Mouse (Mus musculus): ENCODE results near the gene Gmeb2. TPM values are rescaled to one million over a fixed set of nuclear protein-coding genes. Genes with fewer than 3 reads are reported as not detected.

Gene Gmeb2
- polyA plus RNA-seq, 1 experiment from 2014 or later: 21.6 TPM

DNA sequence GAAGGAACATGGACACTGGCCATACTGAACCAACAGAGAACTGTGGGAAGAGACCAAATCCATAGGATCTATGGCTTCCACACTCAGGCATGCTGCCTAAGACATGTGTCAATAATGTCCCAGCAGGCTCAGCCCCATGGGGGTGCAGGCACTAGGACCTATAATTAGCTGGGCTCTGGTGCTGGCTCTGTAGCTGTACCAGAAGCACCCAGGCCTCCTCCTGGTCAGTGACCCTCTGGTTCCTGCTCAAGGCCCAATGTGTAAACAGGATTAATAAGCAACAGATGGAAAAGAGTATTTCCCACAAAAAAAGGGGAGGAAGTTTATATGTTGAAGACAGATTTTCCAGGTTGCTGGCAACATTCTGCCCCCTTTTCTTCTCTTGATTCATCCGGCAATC lies 34.6 kb downstream of the Gmeb2 start:
- H3K9me3 ChIP-seq (ENCODE audit: control insufficient read depth, low read length): no peaks in the 10 kb centered on the region
- H3K27ac ChIP-seq (ENCODE audit: low read depth, low read length): no peak overlapping the region
- no peaks in the 10 kb centered on the region for H3K27me3 ChIP-seq (ENCODE audit: control insufficient read depth, insufficient read depth, low read length)
- no peak overlapping the region for H3K9ac ChIP-seq (ENCODE audit: low read length)
- H3K4me3 ChIP-seq (ENCODE audit: low read depth, low read length): no peak overlapping the region
- H3K4me1 ChIP-seq (ENCODE audit: control insufficient read depth, insufficient read depth, low read length): no peaks in the 10 kb centered on the region
- WGBS: 88% methylated on average over 1 of the region's 1 CpGs
- no peak for ATAC-seq (ENCODE audit: insufficient read depth, low FRiP score, low TSS enrichment)
- H3K4me2 ChIP-seq (ENCODE audit: low read depth): no peak overlapping the region
- H3K36me3 ChIP-seq (ENCODE audit: control insufficient read depth, insufficient read depth, low read length): peaks cover 14% of the 10 kb centered on the region
- no peak for DNase-seq (ENCODE audit: low spot score)

DNA sequence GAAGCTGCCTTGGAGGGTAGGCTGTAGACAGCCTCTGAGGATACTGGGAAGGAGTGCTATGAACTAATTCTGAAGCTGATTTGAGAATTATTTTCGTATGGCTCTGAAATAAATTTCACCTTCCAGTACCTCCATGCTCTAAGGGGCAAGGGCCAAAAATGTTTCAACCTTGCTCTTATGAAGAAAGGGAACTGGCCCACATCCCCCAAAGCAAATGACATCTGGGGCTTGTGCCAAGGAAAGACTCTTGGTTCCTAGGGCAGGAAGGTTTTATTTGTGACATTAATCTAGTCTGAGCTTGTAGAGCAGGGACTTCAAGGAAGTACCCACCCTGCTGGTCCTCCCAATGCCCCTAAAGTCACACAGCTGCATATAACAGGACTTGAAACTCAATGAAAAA lies 36.0 kb downstream of the Gmeb2 start:
- Histone ChIP-seq H3K27me3 (ENCODE audit: control insufficient read depth, insufficient read depth, low read length) (no peaks in the 10 kb centered on the region), H3K27ac (ENCODE audit: low read depth, low read length) (no peak overlapping the region), H3K4me2 (ENCODE audit: low read depth) (no peak overlapping the region), H3K4me1 (ENCODE audit: control insufficient read depth, insufficient read depth, low read length) (no peaks in the 10 kb centered on the region), H3K36me3 (ENCODE audit: control insufficient read depth, insufficient read depth, low read length) (peaks cover 14% of the 10 kb centered on the region), H3K4me3 (ENCODE audit: low read depth, low read length) (no peak overlapping the region), H3K9me3 (ENCODE audit: control insufficient read depth, low read length) (no peaks in the 10 kb centered on the region), H3K9ac (ENCODE audit: low read length) (no peak overlapping the region)
- ATAC-seq (ENCODE audit: insufficient read depth, low FRiP score, low TSS enrichment) (no peak), DNase-seq (ENCODE audit: low spot score) (no peak)
- WGBS: 69% methylated on average over 1 of the region's 1 CpGs

DNA sequence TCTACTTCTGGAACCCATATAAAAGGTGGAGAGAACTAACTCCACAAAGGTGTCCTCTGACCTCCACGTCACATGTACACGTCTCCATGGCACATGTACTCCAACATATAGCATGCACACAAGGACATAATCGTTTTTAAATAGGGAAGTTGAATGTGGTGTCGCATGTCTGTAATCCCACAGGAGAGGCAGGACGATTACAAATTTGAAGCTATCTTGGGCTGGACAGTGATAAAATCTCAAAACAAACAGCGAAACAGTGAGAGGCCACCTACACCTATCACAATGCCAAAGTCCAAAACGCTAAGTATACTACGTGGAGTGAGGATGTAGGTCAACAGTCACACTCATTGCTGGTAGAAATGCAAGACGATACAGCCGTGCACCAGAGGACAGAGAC lies 38.6 kb downstream of the Gmeb2 start:
- ATAC-seq (ENCODE audit: insufficient read depth, low FRiP score, low TSS enrichment): no peak
- H3K4me1 ChIP-seq (ENCODE audit: control insufficient read depth, insufficient read depth, low read length): no peaks in the 10 kb centered on the region
- no peak for DNase-seq (ENCODE audit: low spot score)

DNA sequence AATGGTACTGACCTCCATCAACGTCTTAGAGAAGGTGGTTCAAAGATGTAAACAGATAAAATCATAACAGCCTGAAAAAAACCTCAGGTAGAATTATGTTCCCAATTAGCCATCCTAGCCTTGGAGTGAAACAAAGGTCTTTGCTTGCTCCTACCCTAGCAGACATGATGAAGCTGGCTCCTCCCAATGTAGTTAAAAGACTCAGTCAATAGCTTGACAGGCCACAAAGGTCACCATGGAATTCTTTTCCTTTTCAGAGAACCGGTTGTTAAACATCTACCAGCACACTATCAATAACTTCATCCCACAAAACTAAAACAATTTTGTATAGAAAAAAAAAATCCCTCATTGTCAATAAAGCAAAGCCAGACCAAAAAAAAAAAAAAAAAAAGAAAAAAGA lies 42.8 kb downstream of the Gmeb2 start:
- H3K9ac ChIP-seq (ENCODE audit: low read length): no peak overlapping the region
- H3K36me3 ChIP-seq (ENCODE audit: control insufficient read depth, insufficient read depth, low read length): no peaks in the 10 kb centered on the region
- WGBS: 31% methylated on average over 2 of the region's 2 CpGs
- no peak overlapping the region for H3K4me3 ChIP-seq (ENCODE audit: low read depth, low read length)
- peaks cover 4% of the 10 kb centered on the region; the same call in 1 of the 2 replicates for H3K4me1 ChIP-seq (ENCODE audit: control insufficient read depth, insufficient read depth, low read length)
- DNase-seq (ENCODE audit: low spot score) (no peak), ATAC-seq (ENCODE audit: insufficient read depth, low FRiP score, low TSS enrichment) (no peak)
- no peak overlapping the region for H3K4me2 ChIP-seq (ENCODE audit: low read depth)
- no peaks in the 10 kb centered on the region for H3K27me3 ChIP-seq (ENCODE audit: control insufficient read depth, insufficient read depth, low read length)
- no peak overlapping the region for H3K27ac ChIP-seq (ENCODE audit: low read depth, low read length)
- no peaks in the 10 kb centered on the region for H3K9me3 ChIP-seq (ENCODE audit: control insufficient read depth, low read length)

More for the DNA sequence above, 38.6 kb downstream of the Gmeb2 start:
- H3K9ac ChIP-seq (ENCODE audit: low read length): no peak overlapping the region
- no peaks in the 10 kb centered on the region for H3K9me3 ChIP-seq (ENCODE audit: control insufficient read depth, low read length)
- no peak overlapping the region for H3K27ac ChIP-seq (ENCODE audit: low read depth, low read length)
- H3K27me3 ChIP-seq (ENCODE audit: control insufficient read depth, insufficient read depth, low read length): no peaks in the 10 kb centered on the region
- H3K4me2 ChIP-seq (ENCODE audit: low read depth): no peak overlapping the region
- 89% methylated on average over 10 of the region's 10 CpGs for WGBS
- H3K36me3 ChIP-seq (ENCODE audit: control insufficient read depth, insufficient read depth, low read length): peaks cover 10% of the 10 kb centered on the region
- H3K4me3 ChIP-seq (ENCODE audit: low read depth, low read length): no peak overlapping the region

DNA sequence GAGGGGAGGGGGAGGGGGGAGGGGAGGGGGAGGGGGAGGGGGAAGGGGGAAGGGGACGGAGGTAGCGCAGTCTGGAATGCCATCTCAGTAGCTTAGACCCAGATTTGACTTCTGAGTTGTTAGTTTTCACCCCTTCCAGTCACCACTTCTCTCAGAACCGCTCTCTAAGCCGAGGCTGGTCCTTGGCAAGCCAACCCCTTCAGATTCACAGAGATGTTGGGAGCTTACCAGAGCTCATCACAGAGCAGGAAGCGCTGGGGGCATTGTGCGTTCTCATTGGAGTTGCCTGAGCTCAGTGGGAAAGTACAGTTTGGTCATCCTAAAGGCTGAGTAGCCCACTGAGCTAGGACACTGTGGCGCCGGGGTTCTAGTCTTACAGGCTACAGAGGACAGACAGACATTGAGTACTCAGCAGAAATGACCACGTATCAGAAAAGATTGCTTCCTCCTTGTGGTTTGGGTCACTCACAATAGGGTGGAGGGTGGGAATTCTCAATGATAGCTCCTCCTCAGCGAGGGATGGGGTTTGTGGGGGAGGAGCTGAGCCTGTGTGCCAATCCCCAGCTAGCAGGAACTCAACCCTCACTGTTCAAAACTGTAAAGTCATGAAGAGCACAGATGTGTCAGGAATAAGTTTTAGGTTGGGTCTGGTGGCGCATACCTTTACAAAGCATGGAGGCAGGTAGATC lies 44.0 kb downstream of the Gmeb2 start:
- H3K36me3 ChIP-seq (ENCODE audit: control insufficient read depth, insufficient read depth, low read length): no peaks in the 10 kb centered on the region
- no peaks in the 10 kb centered on the region for H3K27me3 ChIP-seq (ENCODE audit: control insufficient read depth, insufficient read depth, low read length)
- no peak overlapping the region for H3K4me2 ChIP-seq (ENCODE audit: low read depth)
- no peak for DNase-seq (ENCODE audit: low spot score)
- no peak overlapping the region for H3K27ac ChIP-seq (ENCODE audit: low read depth, low read length)
- ATAC-seq (ENCODE audit: insufficient read depth, low FRiP score, low TSS enrichment): no peak
- H3K9ac ChIP-seq (ENCODE audit: low read length): no peak overlapping the region
- H3K4me3 ChIP-seq (ENCODE audit: low read depth, low read length): no peak overlapping the region
- WGBS: 35% methylated on average over 11 of the region's 11 CpGs
- H3K9me3 ChIP-seq (ENCODE audit: control insufficient read depth, low read length): no peaks in the 10 kb centered on the region
- peaks cover 4% of the 10 kb centered on the region; the same call in 1 of the 2 replicates for H3K4me1 ChIP-seq (ENCODE audit: control insufficient read depth, insufficient read depth, low read length)

DNA sequence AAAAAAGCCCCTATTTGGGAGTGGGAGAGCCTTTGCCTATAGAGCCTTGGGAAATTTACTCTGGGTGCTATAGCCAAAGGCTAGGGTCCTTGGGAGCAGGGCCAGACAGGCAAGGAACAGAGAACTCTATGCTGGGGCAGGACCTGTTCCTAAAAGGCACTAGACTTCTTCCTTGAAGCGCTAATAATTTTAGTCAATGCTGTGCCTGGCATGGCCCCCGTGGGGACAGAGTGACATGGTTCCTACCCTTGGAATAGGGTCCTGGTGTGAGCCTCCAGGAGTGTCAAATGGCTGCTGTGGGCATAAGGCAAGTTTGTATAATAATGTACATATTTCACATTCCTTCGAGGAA lies 45.5 kb downstream of the Gmeb2 start:
- no peak for ATAC-seq (ENCODE audit: insufficient read depth, low FRiP score, low TSS enrichment)
- peaks cover 4% of the 10 kb centered on the region; the same call in 1 of the 2 replicates for H3K4me1 ChIP-seq (ENCODE audit: control insufficient read depth, insufficient read depth, low read length)
- H3K27ac ChIP-seq (ENCODE audit: low read depth, low read length): no peak overlapping the region
- no peaks in the 10 kb centered on the region for H3K27me3 ChIP-seq (ENCODE audit: control insufficient read depth, insufficient read depth, low read length)
- H3K9me3 ChIP-seq (ENCODE audit: control insufficient read depth, low read length): no peaks in the 10 kb centered on the region
- peak overlapping the region; percentile 43 for H3K4me2 ChIP-seq (ENCODE audit: low read depth)
- no peak overlapping the region for H3K4me3 ChIP-seq (ENCODE audit: low read depth, low read length)
- no peak for DNase-seq (ENCODE audit: low spot score)
- H3K9ac ChIP-seq (ENCODE audit: low read length): no peak overlapping the region; the same call in 1 of the 2 replicates
- WGBS: 70% methylated on average over 3 of the region's 3 CpGs
- no peaks in the 10 kb centered on the region for H3K36me3 ChIP-seq (ENCODE audit: control insufficient read depth, insufficient read depth, low read length)

DNA sequence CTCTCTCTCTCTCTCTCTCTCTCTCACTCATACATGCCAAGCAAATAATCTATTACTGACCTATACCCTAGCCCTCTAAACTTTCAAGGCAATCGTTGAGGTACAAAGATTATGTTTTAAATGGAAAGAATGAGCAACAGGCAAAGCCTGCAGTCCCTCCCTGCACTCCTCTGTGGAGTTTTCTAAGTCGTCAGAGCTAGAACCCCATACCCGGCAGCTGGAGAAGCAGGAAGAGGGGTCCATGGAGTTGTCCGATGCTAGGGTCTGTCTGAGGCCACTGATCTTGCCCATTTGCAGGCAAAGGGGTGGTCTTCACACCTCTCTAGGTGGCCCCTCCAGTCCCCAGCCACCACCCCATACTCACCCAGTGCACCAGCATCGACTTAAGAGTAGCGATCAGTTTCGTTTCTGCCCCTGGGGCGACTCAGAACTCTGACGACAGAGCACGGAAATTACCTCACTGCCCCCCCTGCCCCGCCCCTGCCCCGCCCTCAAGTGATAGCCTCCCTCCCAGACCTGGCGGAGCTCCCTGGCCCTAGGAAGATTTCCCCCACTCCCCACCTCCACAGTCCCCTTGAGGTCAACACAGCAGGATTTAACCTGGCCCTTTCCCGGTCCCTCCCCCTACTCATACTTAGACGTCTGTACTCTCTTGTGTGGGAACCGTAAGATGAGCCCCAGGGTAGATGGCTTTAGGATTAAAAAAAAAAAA lies 46.1 kb downstream of the Gmeb2 start, which contains the start of gene Helz2:
Gene Helz2, minus strand, starts transcription at position 426 of the 712 bp plus-strand sequence.
- DNase-seq (ENCODE audit: low spot score) (no peak), ATAC-seq (ENCODE audit: insufficient read depth, low FRiP score, low TSS enrichment) (no peak)
- Histone ChIP-seq H3K9me3 (ENCODE audit: control insufficient read depth, low read length) (no peaks in the 10 kb centered on the region), H3K4me2 (ENCODE audit: low read depth) (peak within 1 kb of the TSS; percentile 43), H3K9ac (ENCODE audit: low read length) (peak within 1 kb of the TSS; percentile 47), H3K4me1 (ENCODE audit: control insufficient read depth, insufficient read depth, low read length) (peaks cover 4% of the 10 kb centered on the region; the same call in 1 of the 2 replicates), H3K27me3 (ENCODE audit: control insufficient read depth, insufficient read depth, low read length) (no peaks in the 10 kb centered on the region), H3K27ac (ENCODE audit: low read depth, low read length) (no peak within 1 kb of the TSS), H3K36me3 (ENCODE audit: control insufficient read depth, insufficient read depth, low read length) (no peaks in the 10 kb centered on the region), H3K4me3 (ENCODE audit: low read depth, low read length) (peak within 1 kb of the TSS; percentile 29)
- WGBS: 11% methylated on average over 16 of the region's 16 CpGs

DNA sequence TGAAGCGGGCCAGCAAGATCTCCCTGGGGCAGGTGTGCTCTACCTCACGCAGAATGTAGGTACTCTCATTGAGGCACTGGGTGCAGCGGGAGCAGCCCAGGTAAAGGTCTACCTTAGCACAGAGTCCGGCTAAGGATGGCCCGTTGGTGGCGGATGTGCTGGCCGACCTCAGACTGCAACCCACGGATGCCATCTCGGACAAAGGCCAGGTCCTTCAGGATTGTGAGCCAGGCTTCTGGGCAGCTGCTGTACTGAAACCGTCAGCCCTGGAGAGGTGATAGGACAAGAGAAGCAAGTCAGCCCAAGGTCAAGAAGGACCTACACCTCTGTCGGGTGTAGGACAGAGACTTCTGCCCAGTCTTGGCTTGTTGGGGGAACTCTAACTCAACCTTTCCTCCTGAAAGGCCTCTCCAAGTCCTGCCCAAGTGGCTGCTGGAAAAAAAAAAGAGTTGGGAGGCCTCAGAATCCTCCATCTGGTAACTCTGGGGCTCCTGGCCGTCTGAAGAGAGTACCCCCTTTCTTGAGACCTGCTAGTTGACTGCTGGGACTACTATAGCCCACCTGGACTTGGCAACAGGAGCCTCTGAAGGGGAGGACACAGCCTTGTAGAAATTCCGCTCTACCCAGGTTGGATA lies 46.9 kb downstream of the Gmeb2 start:
- H3K4me2 ChIP-seq (ENCODE audit: low read depth): no peak overlapping the region

More for the DNA sequence above, 46.9 kb downstream of the Gmeb2 start:
- no peaks in the 10 kb centered on the region for H3K36me3 ChIP-seq (ENCODE audit: control insufficient read depth, insufficient read depth, low read length)
- H3K4me1 ChIP-seq (ENCODE audit: control insufficient read depth, insufficient read depth, low read length): peaks cover 4% of the 10 kb centered on the region; the same call in 1 of the 2 replicates
- no peak overlapping the region for H3K4me3 ChIP-seq (ENCODE audit: low read depth, low read length)
- DNase-seq (ENCODE audit: low spot score): no peak
- H3K9me3 ChIP-seq (ENCODE audit: control insufficient read depth, low read length): no peaks in the 10 kb centered on the region
- no peaks in the 10 kb centered on the region for H3K27me3 ChIP-seq (ENCODE audit: control insufficient read depth, insufficient read depth, low read length)
- H3K9ac ChIP-seq (ENCODE audit: low read length): no peak overlapping the region
- H3K27ac ChIP-seq (ENCODE audit: low read depth, low read length): no peak overlapping the region
- WGBS: 92% methylated on average over 13 of the region's 13 CpGs
- ATAC-seq (ENCODE audit: insufficient read depth, low FRiP score, low TSS enrichment): no peak

All from neural tube, embryonic 11.5 days (tissue).